ENCODE assay signal across 8 mouse cellular contexts in genomic region chr3:126693302-126693701, GRCm38 (mm10).
A peak's percentile ranks its signal among the peaks of the same experiment; 100 is the strongest.
DNase-seq lines count a peak whose midpoint lies in the region; ATAC-seq and TF ChIP-seq lines count a peak whose summit lies in the region.

No protein-coding gene starts in this region.

- DNase-seq in hindbrain, embryonic 14.5 days (ENCODE audit: low spot score) = no peak
- peak; percentile 40 for DNase-seq in CH12.LX (ENCODE audit: extremely low read depth)
- DNase-seq in gastrocnemius, postnatal 25 days = peak; percentile 27
- DNase-seq in kidney, adult 8-10 months = peak; percentile 28 to 53
- peak; percentile 80 for DNase-seq in lung, postnatal 36 days
- no peak for DNase-seq in frontal cortex, adult 2 months (ENCODE audit: extremely low spot score in 1 of 2, low spot score in 1 of 2)
- DNase-seq in frontal cortex, postnatal 36 days (ENCODE audit: low spot score in 2 of 2) = no peak

- no peak for TF ChIP-seq RAD21 in CH12.LX (IDR thresholded peaks at IDR 0.05; ENCODE audit: low read depth, low read length)

- no peaks in the 10 kb centered on the region for H3K9me3 ChIP-seq in hindbrain, embryonic 14.5 days (ENCODE audit: control insufficient read depth, low read length)
- H3K9me3 ChIP-seq in hindbrain, embryonic 13.5 days = no peaks in the 10 kb centered on the region
- H3K9me3 ChIP-seq in CH12.LX (replicated peaks; ENCODE audit: low read length) = no peaks in the 10 kb centered on the region

- TF ChIP-seq CTCF in CH12.LX (conservative IDR thresholded peaks at IDR 0.05 in 1 of 2, IDR thresholded peaks at IDR 0.05 in 1 of 2; ENCODE audit: low read depth in 2 of 2, low read length in 2 of 2) = no peak

- in situ Hi-C loops in CH12.LX (cut with MboI; ENCODE audit: low pct_ligation_motif_present, low pct_unique_long_range_greater_than_20kb, low sequenced_read_pairs) = no loop called here

- no peaks in the 10 kb centered on the region; the same call in 1 of the 2 replicates for H3K4me1 ChIP-seq in hindbrain, embryonic 14.5 days (replicated peaks; ENCODE audit: control insufficient read depth, insufficient read depth, low read length)
- peaks cover 19% of the 10 kb centered on the region for H3K4me1 ChIP-seq in hindbrain, embryonic 13.5 days (replicated peaks)
- H3K4me1 ChIP-seq in CH12.LX (ENCODE audit: control insufficient read depth in 1 of 2, insufficient read depth in 2 of 2) = peaks cover 12 to 63% of the 10 kb centered on the region in 2 experiments

- no peak for ATAC-seq in hindbrain, embryonic 14.5 days (ENCODE audit: low FRiP score)
- ATAC-seq in hindbrain, embryonic 13.5 days (ENCODE audit: low FRiP score) = no peak

- 56% methylated on average over 7 of the region's 7 CpGs for WGBS in hindbrain, embryonic 14.5 days
- WGBS in hindbrain, embryonic 13.5 days = 66% methylated on average over 7 of the region's 7 CpGs

- H3K27ac ChIP-seq in hindbrain, embryonic 14.5 days = 0 out of 2 replicates have a peak overlapping the region, but pooled peaks have one; percentile 5
- H3K27ac ChIP-seq in hindbrain, embryonic 13.5 days = no peak overlapping the region
- peak overlapping the region; percentile 88; the same call in 1 of the 2 replicates for H3K27ac ChIP-seq in CH12.LX (ENCODE audit: insufficient read depth, low read depth)

- no peaks in the 10 kb centered on the region for H3K36me3 ChIP-seq in hindbrain, embryonic 14.5 days (replicated peaks; ENCODE audit: control insufficient read depth, insufficient read depth)
- H3K36me3 ChIP-seq in hindbrain, embryonic 13.5 days = no peaks in the 10 kb centered on the region
- no peaks in the 10 kb centered on the region for H3K36me3 ChIP-seq in CH12.LX (replicated peaks in 1 of 2; ENCODE audit: control insufficient read depth in 1 of 2, insufficient read depth in 1 of 2, low read length in 1 of 2)

- no peaks in the 10 kb centered on the region for H3K27me3 ChIP-seq in hindbrain, embryonic 14.5 days (ENCODE audit: control insufficient read depth, insufficient read depth, low read length)
- H3K27me3 ChIP-seq in hindbrain, embryonic 13.5 days = no peaks in the 10 kb centered on the region
- H3K27me3 ChIP-seq in CH12.LX (replicated peaks) = no peaks in the 10 kb centered on the region

- no peak for TF ChIP-seq EP300 in CH12.LX (IDR thresholded peaks at IDR 0.05; ENCODE audit: low read length)

- H3K4me2 ChIP-seq in hindbrain, embryonic 14.5 days (replicated peaks) = no peak overlapping the region
- H3K4me2 ChIP-seq in hindbrain, embryonic 13.5 days = no peak overlapping the region
- peak overlapping the region; percentile 99 for H3K4me2 ChIP-seq in CH12.LX (ENCODE audit: insufficient read depth, low read depth, poor library complexity, severe bottlenecking)

- peaks cover 56% of the 10 kb centered on the region for H3K79me2 ChIP-seq in CH12.LX (replicated peaks; ENCODE audit: control insufficient read depth, extremely low read depth, insufficient read depth, poor library complexity, severe bottlenecking)

- no peak overlapping the region for H3K4me3 ChIP-seq in hindbrain, embryonic 14.5 days (replicated peaks; ENCODE audit: low read length)
- H3K4me3 ChIP-seq in hindbrain, embryonic 13.5 days = no peak overlapping the region
- H3K4me3 ChIP-seq in CH12.LX (replicated peaks in 1 of 3; ENCODE audit: low read depth in 2 of 3, low read length in 2 of 3, poor library complexity in 1 of 3) = peak overlapping the region; percentile 43 to 60 (median 58)

- no peak for TF ChIP-seq POLR2A in CH12.LX (IDR thresholded peaks at IDR 0.05; ENCODE audit: low read depth, low read length)

- H3K9ac ChIP-seq in hindbrain, embryonic 14.5 days = no peak overlapping the region
- no peak overlapping the region for H3K9ac ChIP-seq in hindbrain, embryonic 13.5 days
- H3K9ac ChIP-seq in CH12.LX (ENCODE audit: insufficient read depth, low read depth) = peak overlapping the region; percentile 95

- dilution Hi-C loops in CH12.LX (cut with MboI; ENCODE audit: extremely low pct_ligation_motif_present, extremely low pct_unique_long_range_greater_than_20kb, low sequenced_read_pairs) = no loop called here

TF ChIP-seq in CH12.LX, 34 proteins besides CTCF, POLR2A, EP300 and RAD21:
- TF ChIP-seq UBTF (IDR thresholded peaks at IDR 0.05; ENCODE audit: low read depth, low read length) (no peak), ZNF384 (IDR thresholded peaks at IDR 0.05; ENCODE audit: low read depth, low read length) (no peak), ZKSCAN1 (IDR thresholded peaks at IDR 0.05; ENCODE audit: borderline replicate concordance, low read depth, low read length) (no peak), TCF12 (IDR thresholded peaks at IDR 0.05; ENCODE audit: low read depth, low read length) (no peak), GABPA (IDR thresholded peaks at IDR 0.05; ENCODE audit: insufficient replicate concordance, low read depth, low read length) (no peak), IRF4 (IDR thresholded peaks at IDR 0.05; ENCODE audit: low read depth, low read length) (peak; percentile 32; the same call in 1 of the 2 replicates), JUN (IDR thresholded peaks at IDR 0.05; ENCODE audit: insufficient read depth, low read depth, low read length) (no peak), NELFE (IDR thresholded peaks at IDR 0.05; ENCODE audit: low read depth, low read length) (no peak), CHD2 (IDR thresholded peaks at IDR 0.05; ENCODE audit: low read length) (0 out of 2 replicates have a peak, but pooled peaks have one; percentile 0), BHLHE40 (IDR thresholded peaks at IDR 0.05; ENCODE audit: low read depth, low read length) (no peak; the same call in 1 of the 2 replicates), MXI1 (IDR thresholded peaks at IDR 0.05; ENCODE audit: low read depth, low read length) (no peak), ETS1 (conservative IDR thresholded peaks at IDR 0.05; ENCODE audit: low read depth, low read length) (0 out of 2 replicates have a peak, but pooled peaks have one; percentile 27), USF1 (IDR thresholded peaks at IDR 0.05; ENCODE audit: low read depth, low read length) (no peak), RCOR1 (conservative IDR thresholded peaks at IDR 0.05; ENCODE audit: low read depth, low read length) (no peak), ELF1 (IDR thresholded peaks at IDR 0.05; ENCODE audit: low read depth, low read length) (no peak)

Comparison
In these comparisons a context has a peak if more than half of its experiments do, and no peak if none do; other contexts are left out.
1. DNase-seq: peak in CH12.LX (single experiment), gastrocnemius, postnatal 25 days (single experiment), kidney, adult 8-10 months (2 of 2) and lung, postnatal 36 days (single experiment); none in hindbrain, embryonic 14.5 days (single experiment), frontal cortex, adult 2 months (0 of 2) and frontal cortex, postnatal 36 days (0 of 2).
2. H3K4me3 ChIP-seq: peak in CH12.LX (3 of 3); none in hindbrain, embryonic 14.5 days (single experiment) and hindbrain, embryonic 13.5 days (single experiment).